Mouse (Mus musculus) neural tube, embryonic 11.5 days (tissue): Measurements from ENCODE around the gene Fancc. TPM values are rescaled to one million over a fixed set of nuclear protein-coding genes. Genes with fewer than 3 reads are reported as not detected.

Experiments used
- ATAC-seq: fragments of 200-750 bp; cut with Nextera tagmentation; 2 replicates; pipeline ENCODE4 v1.8.0; 2017; ENCODE audit warnings: moderate number of reproducible peaks, mild to moderate bottlenecking, moderate TSS enrichment, moderate library complexity; ENCODE audit not compliant: insufficient read depth, low FRiP score, low TSS enrichment
- DNase-seq: peaks from one replicate; pipeline ENCODE4 v3.0.0-alpha.2; 2015; ENCODE audit warnings: low spot score
- H3K27ac ChIP-seq: fragments of 300-500 bp; sonication (generic); 2 replicates; pipeline ENCODE4 v1.5.1; 2014; ENCODE audit warnings: low read depth, mild to moderate bottlenecking, low read length
- H3K27me3 ChIP-seq: fragments of 300-500 bp; sonication (generic); 2 replicates; pipeline ENCODE4 v1.6.1; 2014; ENCODE audit warnings: mild to moderate bottlenecking, low read length, mixed read lengths; ENCODE audit not compliant: control insufficient read depth, insufficient read depth
- H3K36me3 ChIP-seq: fragments of 300-500 bp; sonication (generic); 2 replicates; pipeline ENCODE4 v1.6.1; 2014; ENCODE audit warnings: mild to moderate bottlenecking, low read length, moderate library complexity, mixed read lengths; ENCODE audit not compliant: control insufficient read depth, insufficient read depth
- H3K4me1 ChIP-seq: fragments of 300-500 bp; sonication (generic); 2 replicates; pipeline ENCODE4 v1.6.1; 2014; ENCODE audit warnings: low read length, mixed read lengths; ENCODE audit not compliant: control insufficient read depth, insufficient read depth
- H3K4me2 ChIP-seq: fragments of 300-500 bp; sonication (generic); 2 replicates; pipeline ENCODE4 v1.6.1; 2014; ENCODE audit warnings: low read depth, mild to moderate bottlenecking, moderate library complexity
- H3K4me3 ChIP-seq: fragments of 300-500 bp; sonication (generic); 2 replicates; pipeline ENCODE4 v1.5.1; 2014; ENCODE audit warnings: low read depth, low read length
- H3K9ac ChIP-seq: fragments of 300-500 bp; sonication (generic); 2 replicates; pipeline ENCODE4 v1.6.1; 2014; ENCODE audit warnings: mild to moderate bottlenecking, low read length
- H3K9me3 ChIP-seq: fragments of 300-500 bp; sonication (generic); 2 replicates; pipeline ENCODE4 v1.6.1; 2016; ENCODE audit warnings: low read length; ENCODE audit not compliant: control insufficient read depth
- WGBS: fragments of 180-500 bp; shearing (Covaris S2); extraction: QIAGEN DNeasy Blood & Tissue Kit; methylation state at CpG from one replicate; pipeline ENCODE4 v1.1.7; 2014; 5-methylcytosine and 5-hydroxymethylcytosine counted together
- polyA plus RNA-seq: library from polyadenylated mRNA; unstranded; fragments of >200 nt; fragmentation: Nextera tagmentation; extraction: Ambion mirVana; gene quantifications from 2 replicates; pipeline ENCODE4 v1.2.1, GENCODE M21; 2014

Fancc gene
- polyA plus RNA-seq, 1 experiment from 2014 or later = 22.2 TPM

GRCm38 (mm10) chr13:63507001-63507556 lies 10.0 kb upstream of the Fancc start:
- H3K9ac ChIP-seq = no peak overlapping the region
- H3K4me2 ChIP-seq = no peak overlapping the region
- 87% methylated on average over 6 of the region's 6 CpGs for WGBS
- no peak overlapping the region for H3K27ac ChIP-seq
- no peaks in the 10 kb centered on the region for H3K27me3 ChIP-seq
- ATAC-seq = no peak
- H3K9me3 ChIP-seq = no peaks in the 10 kb centered on the region
- no peaks in the 10 kb centered on the region; the same call in 1 of the 2 replicates for H3K4me1 ChIP-seq
- no peak overlapping the region for H3K4me3 ChIP-seq
- H3K36me3 ChIP-seq = peaks cover 19% of the 10 kb centered on the region
- no peak for DNase-seq

- DNase-seq (no peak), ATAC-seq (no peak)
- Histone ChIP-seq H3K4me3 (no peak overlapping the region), H3K36me3 (peaks cover 18% of the 10 kb centered on the region), H3K27me3 (no peaks in the 10 kb centered on the region), H3K9ac (no peak overlapping the region), H3K9me3 (no peaks in the 10 kb centered on the region), H3K4me1 (no peaks in the 10 kb centered on the region), H3K27ac (no peak overlapping the region), H3K4me2 (no peak overlapping the region)
- 57% methylated on average over 1 of the region's 1 CpGs for WGBS
Measured at GRCm38 (mm10) chr13:63506364-63506763, 9.3 kb upstream of the Fancc start.

- H3K9me3 ChIP-seq = no peaks in the 10 kb centered on the region
- no peaks in the 10 kb centered on the region for H3K4me1 ChIP-seq
- no peaks in the 10 kb centered on the region for H3K36me3 ChIP-seq
- H3K27ac ChIP-seq = no peak overlapping the region
- H3K4me3 ChIP-seq = no peak overlapping the region
- no peaks in the 10 kb centered on the region for H3K27me3 ChIP-seq
- ATAC-seq (no peak), DNase-seq (no peak)
- no peak overlapping the region for H3K9ac ChIP-seq
- WGBS = 91% methylated on average over 2 of the region's 2 CpGs
- no peak overlapping the region for H3K4me2 ChIP-seq
Measured at GRCm38 (mm10) chr13:63502391-63502790, 5.3 kb upstream of the Fancc start.

GRCm38 (mm10) chr13:63499489-63499888 lies 2.4 kb upstream of the Fancc start:
- Histone ChIP-seq H3K9ac (no peak overlapping the region), H3K4me3 (no peak overlapping the region), H3K4me1 (peaks cover 7% of the 10 kb centered on the region; the same call in 1 of the 2 replicates), H3K27ac (no peak overlapping the region), H3K27me3 (no peaks in the 10 kb centered on the region), H3K9me3 (no peaks in the 10 kb centered on the region), H3K4me2 (no peak overlapping the region), H3K36me3 (no peaks in the 10 kb centered on the region)
- ATAC-seq (no peak), DNase-seq (no peak)
- WGBS = 87% methylated on average over 2 of the region's 2 CpGs

GRCm38 (mm10) chr13:63487707-63488042 lies 9.4 kb downstream of the Fancc start:
- Histone ChIP-seq H3K4me2 (no peak overlapping the region), H3K36me3 (no peaks in the 10 kb centered on the region), H3K9me3 (no peaks in the 10 kb centered on the region), H3K4me3 (no peak overlapping the region), H3K27me3 (no peaks in the 10 kb centered on the region), H3K27ac (peak overlapping the region; percentile 74), H3K4me1 (peaks cover 18% of the 10 kb centered on the region), H3K9ac (no peak overlapping the region)
- ATAC-seq = no peak
- no peak for DNase-seq
- WGBS = 52% methylated on average over 7 of the region's 7 CpGs

- Histone ChIP-seq H3K9ac (peak overlapping the region; percentile 26), H3K27ac (peak overlapping the region; percentile 74), H3K36me3 (no peaks in the 10 kb centered on the region), H3K4me1 (peaks cover 18% of the 10 kb centered on the region), H3K9me3 (no peaks in the 10 kb centered on the region), H3K27me3 (no peaks in the 10 kb centered on the region), H3K4me3 (no peak overlapping the region), H3K4me2 (peak overlapping the region; percentile 27)
- DNase-seq (peak; percentile 69), ATAC-seq (peak; percentile 84)
- 10% methylated on average over 18 of the region's 18 CpGs for WGBS
Measured at GRCm38 (mm10) chr13:63486791-63487706, 10.0 kb downstream of the Fancc start.

GRCm38 (mm10) chr13:63475356-63475755 lies 21.7 kb downstream of the Fancc start:
- Histone ChIP-seq H3K27me3 (no peaks in the 10 kb centered on the region), H3K4me1 (no peaks in the 10 kb centered on the region), H3K36me3 (no peaks in the 10 kb centered on the region), H3K4me3 (no peak overlapping the region), H3K27ac (no peak overlapping the region), H3K4me2 (no peak overlapping the region), H3K9ac (no peak overlapping the region), H3K9me3 (no peaks in the 10 kb centered on the region)
- WGBS = 83% methylated on average over 8 of the region's 8 CpGs
- ATAC-seq (no peak), DNase-seq (no peak)

- DNase-seq = no peak
- Histone ChIP-seq H3K9ac (no peak overlapping the region), H3K27ac (no peak overlapping the region), H3K4me3 (no peak overlapping the region), H3K9me3 (no peaks in the 10 kb centered on the region), H3K27me3 (no peaks in the 10 kb centered on the region), H3K4me1 (no peaks in the 10 kb centered on the region; the same call in 1 of the 2 replicates), H3K4me2 (no peak overlapping the region), H3K36me3 (no peaks in the 10 kb centered on the region)
- no peak for ATAC-seq
- 83% methylated on average over 5 of the region's 5 CpGs for WGBS
Measured at GRCm38 (mm10) chr13:63452898-63453297, 44.2 kb downstream of the Fancc start.

GRCm38 (mm10) chr13:63451140-63451539 lies 45.9 kb downstream of the Fancc start:
- ATAC-seq (no peak), DNase-seq (no peak)
- H3K4me1 ChIP-seq = no peaks in the 10 kb centered on the region; the same call in 1 of the 2 replicates
- no peaks in the 10 kb centered on the region for H3K27me3 ChIP-seq
- H3K4me2 ChIP-seq = no peak overlapping the region
- no peaks in the 10 kb centered on the region for H3K9me3 ChIP-seq
- H3K27ac ChIP-seq = no peak overlapping the region
- WGBS = 48% methylated on average over 7 of the region's 7 CpGs
- H3K4me3 ChIP-seq = no peak overlapping the region
- no peaks in the 10 kb centered on the region for H3K36me3 ChIP-seq
- H3K9ac ChIP-seq = no peak overlapping the region
